Mouse (Mus musculus) colon, adult 2 months (tissue): ENCODE results near the gene Gm20924. TPM values are rescaled to one million over a fixed set of nuclear protein-coding genes. Genes with fewer than 3 reads are reported as not detected.

Experiments used
- polyA plus RNA-seq: library from polyadenylated mRNA; depleted of rRNA; stranded (reverse); fragments of >200 nt; gene quantifications from 2 replicates; pipeline ENCODE4 v1.2.3, GENCODE M21; 2012; rRNA removed

The Gm20924 gene
- not detected in 2 replicates for polyA plus RNA-seq

DNA sequence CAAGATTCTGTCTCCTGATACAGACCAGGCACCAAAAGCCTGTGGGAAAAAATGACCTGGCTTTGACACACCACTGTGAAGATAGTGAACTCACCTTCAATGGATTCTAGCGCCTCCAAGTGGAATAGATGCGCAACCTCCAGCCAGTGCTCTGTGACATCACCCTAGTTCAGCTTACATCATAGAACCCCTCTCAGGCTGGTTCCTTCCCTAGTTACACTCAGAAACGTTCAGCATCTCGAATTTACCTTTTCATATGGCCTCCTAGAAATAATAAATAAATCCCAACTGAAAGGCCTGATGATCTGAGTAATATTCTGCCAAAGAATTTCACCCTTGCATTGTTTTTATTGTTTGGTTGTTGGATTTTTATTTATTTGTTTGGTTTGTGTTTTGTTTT lies at the start of gene Gm20924:
TSS of gene Gm20924 (minus strand) at position 101 of the 400 bp plus-strand sequence.

Other genes with a start within 250 kb of the Gm20924 start
- gene Gm20736, start 170.2 kb upstream of the Gm20924 start, polyA plus RNA-seq, result not detected in 2 replicates